Mouse (Mus musculus) urinary bladder, postnatal 14 days (tissue): ENCODE measurements at regions not wholly inside any gene's neighbourhood (a gene's known extent, or its start where the extent isn't known, plus 50 kb on each side); places are given as distances from the start of the nearest gene placed in this dataset.

Experiments
- DNase-seq: peaks from one replicate; pipeline ENCODE4 v3.0.0; 2021; ENCODE audit warnings: low spot score

DNA sequence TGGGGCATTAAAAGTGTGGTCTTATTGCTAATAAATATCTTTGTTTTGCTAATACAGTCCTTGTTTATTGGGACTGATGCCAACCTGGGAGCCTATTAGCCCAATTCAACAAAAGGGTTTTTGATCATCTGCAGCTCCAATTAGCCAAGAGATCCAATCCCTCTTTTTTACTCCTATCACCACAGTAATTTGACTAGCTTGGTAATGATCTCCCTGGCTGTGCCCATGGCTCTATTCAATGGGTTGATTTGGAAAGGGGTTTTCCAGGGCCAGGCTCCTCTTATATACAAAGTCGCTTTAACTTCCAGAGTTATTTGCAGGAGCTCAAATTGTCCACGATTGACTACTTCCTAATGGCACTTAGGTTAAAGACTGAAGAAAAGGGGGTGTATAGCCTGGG lies 145.1 kb upstream of the Adra1b start:
- DNase-seq, result no peak

DNA sequence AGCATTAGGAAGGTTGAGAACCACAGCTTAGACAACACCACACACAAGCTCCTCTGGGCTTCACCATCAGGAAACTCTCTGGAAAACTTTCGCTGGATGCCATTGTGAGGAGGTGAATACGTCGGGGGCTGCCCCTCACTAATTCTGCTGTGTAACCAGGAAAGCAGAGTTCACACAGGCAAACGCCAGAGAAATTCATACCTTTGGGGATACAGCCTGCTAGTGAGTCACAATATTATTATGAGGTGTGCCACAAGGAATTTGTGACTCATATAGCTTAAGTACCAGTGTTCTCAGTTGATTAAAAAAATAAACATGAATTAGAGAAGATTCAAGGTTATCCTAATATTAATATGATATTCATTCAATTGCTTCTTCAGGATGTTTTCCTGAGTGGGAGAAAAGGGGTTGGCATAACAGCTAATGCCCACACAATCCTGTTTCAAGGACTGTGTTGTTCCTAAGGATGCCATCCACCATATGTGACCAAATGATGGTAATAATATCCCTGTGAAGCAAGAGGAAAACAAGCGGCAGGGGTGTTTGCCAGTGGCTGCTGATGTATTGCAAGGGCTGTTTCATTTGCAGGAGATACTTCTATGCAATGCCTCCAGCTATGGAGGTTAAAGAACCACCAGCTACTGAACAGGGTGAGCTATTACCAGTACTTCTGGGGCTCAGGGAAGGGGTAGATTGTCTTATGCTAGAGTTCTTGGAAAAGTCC lies 148.4 kb upstream of the Adra1b start:
- peak; percentile 7 for DNase-seq

GRCm38 (mm10) chr11:44052481-44052880 lies 151.5 kb upstream of the Adra1b start:
- no peak for DNase-seq

GRCm38 (mm10) chr11:44062446-44062845 lies 161.4 kb upstream of the Adra1b start:
- no peak for DNase-seq

DNA sequence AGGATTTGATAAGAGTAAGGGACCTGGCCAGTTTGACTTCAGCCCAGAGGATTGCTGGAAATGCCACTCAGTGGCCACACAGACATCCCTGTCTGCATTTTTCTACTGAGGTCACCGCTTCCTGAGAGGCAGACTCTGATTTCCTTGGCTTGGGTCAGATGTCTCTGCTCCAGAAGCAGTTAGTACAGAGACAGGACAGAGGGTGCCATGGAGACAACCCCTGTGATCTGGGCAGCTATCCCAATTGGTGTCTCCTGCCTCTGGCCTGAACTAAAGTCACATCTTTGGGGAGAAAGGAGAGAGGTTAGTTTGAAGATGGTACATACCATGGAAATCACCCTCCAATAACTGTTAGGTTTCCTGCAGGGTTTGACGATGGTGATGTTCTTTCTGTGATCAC lies 165.2 kb upstream of the Adra1b start:
- DNase-seq, result no peak

DNA sequence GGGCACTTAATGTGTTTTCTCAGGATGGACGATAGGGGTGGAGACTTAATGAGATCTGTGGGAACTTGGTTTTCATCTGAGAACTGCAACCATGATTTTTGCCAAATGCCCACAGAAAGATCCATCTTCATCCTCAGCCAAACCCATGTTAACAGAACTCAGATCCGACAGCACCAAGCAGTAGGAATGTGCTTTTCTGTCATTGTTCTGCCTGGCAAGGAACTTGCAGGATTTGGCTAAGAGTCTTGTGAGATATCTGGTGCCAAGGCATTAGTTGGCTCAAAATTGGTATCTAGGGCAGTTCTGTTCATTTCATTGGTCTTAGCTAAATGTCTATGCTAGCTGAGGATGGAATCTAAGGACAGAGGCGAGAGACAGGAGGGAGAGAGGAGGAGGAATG lies 182.7 kb upstream of the Adra1b start:
- DNase-seq, result no peak

DNA sequence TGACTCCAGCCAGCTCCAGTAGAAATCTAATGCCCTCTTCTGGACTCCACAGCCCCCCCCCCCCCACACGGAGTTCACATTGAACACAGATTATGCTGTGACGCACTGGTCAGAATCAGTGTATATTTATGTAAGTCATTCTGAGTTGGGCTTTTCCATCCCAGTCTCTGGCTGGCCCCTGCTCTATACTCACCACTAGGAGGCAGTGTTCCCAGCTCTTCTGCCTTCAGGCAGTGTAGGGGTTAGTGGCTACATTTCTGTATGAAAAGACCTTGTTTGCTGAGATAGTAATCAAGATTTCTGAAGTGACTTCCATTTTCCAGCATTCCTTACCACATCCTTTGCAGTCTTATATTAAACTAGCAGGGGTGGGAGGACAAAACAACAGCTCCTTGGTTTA lies 185.9 kb upstream of the Adra1b start:
- no peak for DNase-seq

GRCm38 (mm10) chr11:44089514-44089913 lies 188.5 kb upstream of the Adra1b start:
- DNase-seq, result no peak

DNA sequence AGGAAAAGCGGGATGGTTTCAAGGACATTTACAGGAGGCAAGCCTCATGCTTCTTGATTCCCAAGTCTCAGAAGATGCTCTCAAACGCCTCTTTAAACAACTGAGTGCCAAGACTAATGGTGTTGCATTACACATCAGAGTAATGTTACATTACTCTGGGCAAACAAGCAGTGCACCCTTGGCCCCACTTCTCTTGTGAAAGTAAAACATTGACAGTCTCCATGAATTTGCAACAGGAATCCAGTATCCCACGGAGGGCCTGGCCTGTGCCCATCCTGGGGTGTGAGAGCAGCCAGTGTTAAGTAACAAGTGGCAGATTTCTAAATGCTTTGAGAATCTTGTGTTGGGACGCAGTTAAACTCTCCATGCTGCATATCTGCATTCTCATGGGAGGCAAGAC lies 194.3 kb upstream of the Adra1b start:
- DNase-seq, result no peak

- DNase-seq, result no peak
Measured at GRCm38 (mm10) chr11:44103188-44103840, 202.3 kb upstream of the Adra1b start.

- DNase-seq, result no peak
Measured at GRCm38 (mm10) chr11:44103841-44104191, 202.8 kb upstream of the Adra1b start.

GRCm38 (mm10) chr11:44106231-44106630 lies 205.2 kb upstream of the Adra1b start:
- no peak for DNase-seq

GRCm38 (mm10) chr11:44111525-44111924 lies 210.5 kb upstream of the Adra1b start:
- no peak for DNase-seq

DNA sequence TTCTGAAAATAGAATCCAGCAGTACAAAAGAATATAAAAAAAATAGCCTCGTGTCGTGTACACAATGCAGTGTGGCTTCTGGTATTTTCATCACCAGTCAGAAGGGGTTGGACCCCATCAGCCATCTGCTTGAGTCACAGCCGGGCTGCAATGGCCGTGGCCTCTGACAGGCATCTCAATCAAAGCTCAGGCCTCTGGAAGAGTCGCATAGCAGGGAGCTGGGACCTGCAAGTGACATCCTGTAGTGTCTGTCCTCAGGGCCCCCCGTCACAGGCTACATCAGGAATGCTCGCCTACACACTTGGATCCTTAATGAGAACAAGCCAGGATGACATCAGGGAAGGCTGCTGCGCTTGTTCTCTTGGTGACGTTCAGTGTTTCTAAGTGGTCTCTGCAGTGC lies 226.1 kb upstream of the Adra1b start:
- DNase-seq, result no peak

DNA sequence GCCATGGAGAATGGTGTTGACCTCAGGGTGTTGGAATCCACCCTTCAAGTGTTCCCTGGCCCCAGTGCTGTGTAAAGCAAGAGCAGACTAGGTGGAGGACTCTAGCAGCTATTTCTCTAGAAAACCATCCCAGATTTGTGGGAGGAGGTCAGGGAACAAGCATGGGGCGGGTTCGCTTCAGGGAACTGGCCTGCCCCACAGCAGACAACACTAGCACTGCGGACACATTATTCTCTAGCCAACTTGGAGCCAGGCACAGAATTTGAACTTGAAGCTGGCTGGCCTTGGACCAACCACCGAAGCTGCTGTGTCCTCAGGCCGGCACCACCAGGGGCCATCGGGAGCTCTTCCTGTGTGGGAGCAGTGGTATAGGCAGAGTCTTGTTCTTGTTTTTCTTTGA lies 227.5 kb upstream of the Adra1b start:
- DNase-seq, result peak; percentile 14

DNA sequence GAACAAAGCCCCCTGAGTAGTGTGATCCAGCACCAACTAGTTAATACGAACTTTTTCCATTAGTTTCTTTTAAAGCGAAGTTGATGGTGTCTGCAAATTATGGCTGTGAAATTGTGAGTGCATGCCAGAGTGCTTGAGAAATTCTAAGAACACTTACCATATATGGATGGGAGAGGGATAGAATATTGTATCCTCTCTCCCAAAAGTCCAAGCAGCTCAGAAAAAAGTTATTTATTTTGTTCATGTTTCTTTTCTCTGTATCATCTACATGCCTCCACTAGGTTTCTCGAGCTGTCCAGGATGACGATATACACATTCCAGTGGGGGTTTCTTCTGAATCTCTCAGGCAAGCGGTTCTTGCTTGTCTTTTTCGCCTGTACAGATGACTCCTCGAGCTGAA lies 232.2 kb upstream of the Adra1b start:
- no peak for DNase-seq

- no peak for DNase-seq
Measured at GRCm38 (mm10) chr11:44136024-44136423, 235.0 kb upstream of the Adra1b start.

DNA sequence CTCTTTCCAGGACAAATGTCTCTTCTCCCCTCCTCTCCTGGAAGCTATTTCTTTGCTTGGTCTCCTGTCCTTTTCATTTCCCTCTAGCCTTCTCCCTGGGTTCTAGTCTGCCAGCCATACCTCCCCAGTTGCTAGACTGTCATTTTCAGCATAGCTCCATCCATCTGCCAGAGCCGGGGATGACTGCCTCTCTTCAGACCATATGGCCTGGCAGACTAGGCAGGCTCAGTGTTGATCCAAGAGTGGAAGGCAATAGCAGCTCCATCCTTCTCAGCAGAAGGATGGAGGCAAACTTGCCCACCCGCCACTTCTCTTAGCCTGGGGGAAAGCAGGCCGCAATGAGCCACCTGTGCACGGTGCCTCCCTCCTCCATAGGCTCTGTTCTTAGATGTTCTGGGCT lies 242.0 kb upstream of the Adra1b start:
- no peak for DNase-seq

DNA sequence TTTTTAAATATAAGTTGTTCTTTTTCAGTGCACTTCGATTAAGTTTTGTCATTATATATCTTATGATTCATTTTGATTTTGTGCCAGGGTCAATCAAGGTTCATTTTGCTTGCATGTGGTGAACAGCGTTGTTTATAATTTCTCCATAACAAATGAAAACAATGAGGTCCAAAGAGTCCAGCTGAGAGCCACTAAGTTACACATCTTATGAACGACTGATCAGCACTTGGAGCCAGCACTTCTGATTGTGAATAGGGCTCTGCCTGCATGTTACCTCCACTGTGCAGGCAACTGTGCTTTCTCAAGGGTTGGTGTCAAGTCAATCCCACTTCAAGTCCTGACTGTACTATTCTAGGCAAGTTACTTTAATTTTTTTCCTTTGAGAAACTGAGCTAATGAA lies 243.5 kb upstream of the Adra1b start:
- no peak for DNase-seq

GRCm38 (mm10) chr11:44146419-44146818 lies 245.4 kb upstream of the Adra1b start:
- DNase-seq, result no peak

- DNase-seq, result no peak
Measured at GRCm38 (mm10) chr11:44153576-44153975, 246.3 kb upstream of the Il12b start.

GRCm38 (mm10) chr11:44155591-44155990 lies 244.3 kb upstream of the Il12b start:
- no peak for DNase-seq

- DNase-seq, result no peak
Measured at GRCm38 (mm10) chr11:44156081-44156480, 243.8 kb upstream of the Il12b start.
